Mouse (Mus musculus): Measurements from ENCODE around the gene Tnfsf15.

DNA sequence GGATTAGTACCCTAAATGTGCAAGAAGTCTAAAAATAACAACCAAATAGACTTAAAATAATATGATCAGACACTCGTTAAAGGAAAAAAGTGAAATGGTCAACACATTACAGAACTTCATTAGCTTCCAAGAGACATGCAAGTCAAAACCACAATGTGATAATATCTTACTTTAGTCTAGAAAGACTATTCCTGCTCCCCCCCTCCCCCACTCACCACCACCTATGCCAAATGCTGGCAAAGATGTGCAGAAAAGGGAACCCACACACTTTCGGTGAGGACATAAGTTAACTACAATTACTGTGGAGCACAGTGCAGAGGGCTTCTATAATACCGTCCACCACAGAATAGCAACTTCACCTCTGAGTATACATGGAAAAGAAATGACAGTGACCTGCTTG, 24.2 kb upstream of the Tnfsf15 start:
- TF ChIP-seq CTCF (IDR thresholded peaks at IDR 0.05; ENCODE audit: extremely low read depth, insufficient read length, insufficient replicate concordance, low read depth, low read length): no peak
- TF ChIP-seq POLR2A (IDR thresholded peaks at IDR 0.05; ENCODE audit: low read depth, low read length): no peak
